Mouse (Mus musculus): ENCODE results near the gene 2210011C24Rik.
A peak's percentile ranks its signal among the peaks of the same experiment; 100 is the strongest.
"Not testable (repeated sequence)": the region's sequence is repeated elsewhere in the genome, so short reads cannot be mapped to it uniquely, and the experiment has no call there.

Gene 2210011C24Rik

GRCm38 (mm10) chr8:83994030-83994429 lies 17.9 kb downstream of the 2210011C24Rik start:
- no peak for DNase-seq (ENCODE audit: low spot score)

- no peak for DNase-seq (ENCODE audit: low spot score)
Observed at GRCm38 (mm10) chr8:83992488-83992887, 19.5 kb downstream of the 2210011C24Rik start.

GRCm38 (mm10) chr8:83990170-83990569 lies 21.8 kb downstream of the 2210011C24Rik start:
- DNase-seq (ENCODE audit: low spot score), result no peak

GRCm38 (mm10) chr8:83989243-83989642 lies 22.7 kb downstream of the 2210011C24Rik start:
- no peak for DNase-seq (ENCODE audit: low spot score)

GRCm38 (mm10) chr8:83983222-83983621 lies 28.7 kb downstream of the 2210011C24Rik start:
- not testable (repeated sequence) for DNase-seq (ENCODE audit: low spot score)

- DNase-seq (ENCODE audit: low spot score), result no peak
Observed at GRCm38 (mm10) chr8:83982449-83982848, 29.5 kb downstream of the 2210011C24Rik start.

- DNase-seq (ENCODE audit: low spot score), result no peak
Observed at GRCm38 (mm10) chr8:83981533-83981932, 30.4 kb downstream of the 2210011C24Rik start.

- no peak for DNase-seq (ENCODE audit: low spot score)
Observed at GRCm38 (mm10) chr8:83980845-83981244, 31.1 kb downstream of the 2210011C24Rik start.

- no peak for DNase-seq (ENCODE audit: low spot score)
Observed at GRCm38 (mm10) chr8:83980250-83980649, 31.7 kb downstream of the 2210011C24Rik start.

- DNase-seq (ENCODE audit: low spot score), result no peak
Observed at GRCm38 (mm10) chr8:83978200-83978599, 33.8 kb downstream of the 2210011C24Rik start.

- DNase-seq (ENCODE audit: low spot score), result no peak
Observed at GRCm38 (mm10) chr8:83977646-83978045, 34.3 kb downstream of the 2210011C24Rik start.

- DNase-seq (ENCODE audit: low spot score), result no peak
Observed at GRCm38 (mm10) chr8:83976779-83977350, 35.1 kb downstream of the 2210011C24Rik start.

- no peak for DNase-seq (ENCODE audit: low spot score)
Observed at GRCm38 (mm10) chr8:83976101-83976630, 35.8 kb downstream of the 2210011C24Rik start.

GRCm38 (mm10) chr8:83974521-83974920 lies 37.5 kb downstream of the 2210011C24Rik start:
- no peak for DNase-seq (ENCODE audit: low spot score)

GRCm38 (mm10) chr8:83973161-83974031 lies 38.6 kb downstream of the 2210011C24Rik start:
- DNase-seq (ENCODE audit: low spot score), result peak; percentile 51

GRCm38 (mm10) chr8:83972150-83973120 lies 39.5 kb downstream of the 2210011C24Rik start, which contains the start of gene Prkaca:
TSS of gene Prkaca (plus strand) at chr8:83972993.
- DNase-seq (ENCODE audit: low spot score), result peak; percentile 98

- DNase-seq (ENCODE audit: low spot score), result no peak
Observed at GRCm38 (mm10) chr8:83971661-83972060, 40.3 kb downstream of the 2210011C24Rik start.

- DNase-seq (ENCODE audit: low spot score), result no peak
Observed at GRCm38 (mm10) chr8:83971121-83971520, 40.9 kb downstream of the 2210011C24Rik start.

- no peak for DNase-seq (ENCODE audit: low spot score)
Observed at GRCm38 (mm10) chr8:83967701-83968100, 44.3 kb downstream of the 2210011C24Rik start.

GRCm38 (mm10) chr8:83964015-83964765 lies 47.8 kb downstream of the 2210011C24Rik start:
- DNase-seq (ENCODE audit: low spot score), result no peak

Data from retina, embryonic 14.5 days (tissue).